Mouse (Mus musculus) embryo, embryonic 11 days (tissue): Measurements from ENCODE around the gene Zfyve16.

Experiments
- DNase-seq: peaks from one replicate; pipeline ENCODE4 v3.0.0-alpha.2; 2015

Zfyve16 gene

DNA sequence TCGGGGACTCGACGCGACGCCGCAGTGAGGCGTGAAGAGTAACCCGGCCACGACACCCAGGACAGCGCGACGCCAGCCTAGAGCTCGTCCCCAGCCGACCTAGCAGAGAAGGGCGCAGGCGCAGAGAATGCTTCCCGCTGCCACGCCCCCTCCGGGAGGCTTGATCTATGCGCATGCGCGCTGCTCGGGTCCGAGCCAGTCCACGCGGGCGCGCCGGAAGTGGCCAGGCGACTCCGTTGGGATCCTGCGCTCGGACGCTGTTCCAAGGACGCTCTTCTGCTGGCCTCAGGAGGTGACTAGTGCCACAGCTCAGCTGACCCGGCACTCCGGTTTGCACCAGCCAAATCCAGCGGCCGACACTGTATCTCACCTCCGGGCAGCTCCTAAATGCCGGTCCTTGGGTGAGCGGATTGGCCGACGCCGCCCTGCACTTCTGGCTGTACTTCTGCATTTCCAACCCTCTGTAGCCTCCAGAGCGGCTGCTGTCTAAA, at the start of gene Zfyve16:
Gene Zfyve16, minus strand, starts transcription at position 148 of the 491 bp plus-strand sequence.
- DNase-seq = peak; percentile 99

- no peak for DNase-seq
Observed at GRCm38 (mm10) chr13:92578210-92578609, 47.5 kb upstream of the Zfyve16 start.

GRCm38 (mm10) chr13:92576688-92577087, 46.0 kb upstream of the Zfyve16 start:
- no peak for DNase-seq

- no peak for DNase-seq
Observed at GRCm38 (mm10) chr13:92576072-92576471, 45.4 kb upstream of the Zfyve16 start, which contains the start of gene Spz1. TSS of gene Spz1 (minus strand) at chr13:92576172.

DNA sequence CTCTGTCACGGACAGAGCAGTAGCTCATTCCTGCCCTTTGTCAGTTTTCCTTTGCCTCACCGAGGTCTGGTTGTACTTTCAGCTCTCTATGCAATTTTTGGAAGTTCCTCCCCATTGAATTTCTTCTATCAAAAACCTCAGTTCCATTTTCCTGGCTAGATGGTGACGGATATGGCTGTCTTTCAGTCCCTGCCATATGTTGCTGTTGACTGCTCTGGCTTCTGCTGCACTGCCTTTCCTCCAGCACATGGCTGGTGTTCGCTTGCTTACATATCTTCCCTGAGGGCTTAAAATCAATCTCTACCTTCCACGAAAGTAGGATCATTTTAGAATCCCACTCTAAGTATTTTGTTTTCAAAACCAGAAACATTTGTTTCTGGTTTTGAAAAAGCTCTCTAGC, 28.8 kb upstream of the Zfyve16 start:
- no peak for DNase-seq

DNA sequence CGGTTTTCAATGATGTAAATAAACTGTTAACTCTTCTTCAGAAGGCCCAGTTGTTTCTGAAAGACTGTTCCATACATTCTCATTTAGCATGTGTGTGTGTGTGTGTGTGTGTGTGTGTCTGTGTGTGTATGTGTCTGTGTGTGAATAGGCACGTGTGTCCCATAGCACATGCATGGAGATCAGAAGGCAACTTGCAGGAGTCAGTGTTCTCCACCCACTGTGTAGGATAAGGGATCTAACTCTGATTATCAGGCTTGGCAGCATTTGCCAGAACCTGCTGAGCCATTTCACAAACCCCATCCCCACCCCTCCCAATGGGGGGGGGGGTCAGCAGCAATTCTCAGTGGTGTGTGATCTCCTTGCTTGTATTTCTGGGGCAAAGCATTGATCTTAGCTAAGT, 26.6 kb upstream of the Zfyve16 start:
- DNase-seq = no peak

DNA sequence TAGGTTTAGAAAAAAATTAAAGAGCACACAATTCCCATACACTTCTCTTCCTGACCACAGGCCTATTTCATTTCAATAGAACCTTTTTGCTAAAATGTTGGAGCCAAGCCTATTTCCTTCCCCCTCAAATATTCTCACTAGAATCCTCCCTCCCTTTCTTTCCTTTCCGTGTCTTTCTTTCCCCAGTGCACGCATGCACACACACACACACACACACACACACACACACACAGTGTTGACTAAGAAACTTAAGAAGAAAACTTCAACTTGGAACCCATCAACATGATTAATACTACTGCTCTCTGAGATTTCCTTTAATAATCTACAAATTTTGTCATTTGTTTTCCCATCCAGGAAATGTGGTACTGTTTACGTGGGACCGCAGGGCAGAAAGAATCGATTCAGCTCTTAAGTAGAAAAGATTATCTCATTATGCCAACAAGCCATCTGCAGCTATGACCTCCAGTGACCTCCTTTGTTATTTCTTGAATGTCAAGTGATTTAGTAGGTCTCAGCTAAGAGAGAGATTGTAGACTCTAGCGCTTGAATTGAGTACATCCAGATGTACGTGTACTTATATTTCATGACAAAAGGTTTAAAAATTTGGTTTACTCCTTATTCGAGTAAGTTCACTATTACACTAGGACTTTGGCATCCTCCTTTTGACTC, 25.9 kb upstream of the Zfyve16 start:
- DNase-seq = peak; percentile 85

DNA sequence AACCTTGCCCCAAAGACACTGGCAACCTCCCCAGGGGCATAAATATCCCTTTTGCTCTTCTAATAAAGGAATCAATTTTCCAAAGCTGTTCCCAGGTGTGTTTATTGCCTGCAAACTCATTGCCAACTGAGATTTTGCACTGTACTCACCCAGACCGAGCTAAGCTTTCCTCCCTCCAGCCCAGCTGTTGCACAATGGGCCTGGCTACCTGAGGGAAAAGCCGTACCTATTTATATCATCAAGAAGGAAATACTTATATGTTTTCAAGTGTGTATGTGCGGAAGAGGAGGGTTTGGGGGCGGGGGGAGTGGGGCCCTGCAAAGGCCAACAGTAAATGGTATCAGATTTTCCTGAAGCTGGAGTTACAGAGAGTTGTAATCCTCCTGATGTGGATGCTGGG, 16.4 kb upstream of the Zfyve16 start:
- DNase-seq = no peak

- no peak for DNase-seq
Observed at GRCm38 (mm10) chr13:92540997-92541396, 10.3 kb upstream of the Zfyve16 start.

GRCm38 (mm10) chr13:92539126-92539525, 8.5 kb upstream of the Zfyve16 start:
- no peak for DNase-seq

DNA sequence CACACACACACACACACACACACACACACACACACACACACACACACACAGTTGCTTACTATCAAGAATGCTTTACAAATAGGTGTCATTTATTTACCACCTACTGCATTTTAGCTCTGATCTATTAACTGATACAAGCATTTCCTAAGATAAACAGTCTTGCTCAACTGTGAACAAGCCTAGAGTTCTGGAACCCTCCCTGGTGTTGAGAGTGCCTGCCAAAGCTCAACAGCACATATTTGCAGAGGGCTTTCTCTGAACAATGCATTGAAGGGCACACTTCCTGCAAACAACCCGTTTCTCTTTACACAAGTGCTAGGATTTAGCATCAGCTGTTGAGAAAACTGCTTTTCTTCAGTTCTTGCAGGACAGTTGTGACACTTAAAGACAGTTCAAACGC, 3.1 kb upstream of the Zfyve16 start:
- no peak for DNase-seq

DNA sequence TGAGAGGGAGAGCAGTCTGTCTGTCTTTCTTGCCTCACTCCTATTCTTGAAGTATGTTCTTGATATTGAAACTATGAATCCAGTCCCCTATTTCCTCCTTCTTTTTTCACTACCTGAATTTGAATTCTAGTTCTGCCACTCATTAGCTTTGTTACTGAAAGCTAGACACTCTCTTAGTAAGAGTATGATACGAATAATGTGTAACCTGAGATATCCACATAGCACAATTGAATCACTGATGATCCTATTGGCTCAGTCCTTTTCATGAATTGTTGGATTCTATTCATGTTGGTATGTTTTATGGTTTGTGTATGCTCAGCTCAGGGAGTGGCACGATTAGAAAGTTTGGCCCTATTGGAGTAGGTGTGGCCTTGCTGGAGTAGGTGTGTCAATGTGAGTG, 1.5 kb upstream of the Zfyve16 start:
- DNase-seq = no peak

DNA sequence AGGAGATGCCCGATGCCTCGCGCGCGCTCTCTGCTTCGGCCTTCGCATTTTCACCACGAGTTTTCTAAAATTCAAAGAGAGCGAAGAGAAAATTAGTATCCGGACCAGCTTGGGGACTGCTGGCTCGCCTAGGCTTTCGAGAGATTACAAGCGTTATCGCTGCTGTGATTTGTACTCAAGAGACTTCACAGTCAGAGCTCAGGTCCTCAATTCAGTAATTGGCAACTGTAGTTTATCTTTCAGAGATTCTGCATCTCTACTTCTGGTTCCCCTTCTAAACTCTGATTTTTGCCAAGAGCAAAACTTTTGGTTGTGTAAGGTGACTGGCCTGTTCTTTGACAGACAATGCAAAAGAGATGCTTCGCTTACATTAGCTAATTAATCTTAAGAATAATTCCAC, 569 bp upstream of the Zfyve16 start:
- no peak for DNase-seq

DNA sequence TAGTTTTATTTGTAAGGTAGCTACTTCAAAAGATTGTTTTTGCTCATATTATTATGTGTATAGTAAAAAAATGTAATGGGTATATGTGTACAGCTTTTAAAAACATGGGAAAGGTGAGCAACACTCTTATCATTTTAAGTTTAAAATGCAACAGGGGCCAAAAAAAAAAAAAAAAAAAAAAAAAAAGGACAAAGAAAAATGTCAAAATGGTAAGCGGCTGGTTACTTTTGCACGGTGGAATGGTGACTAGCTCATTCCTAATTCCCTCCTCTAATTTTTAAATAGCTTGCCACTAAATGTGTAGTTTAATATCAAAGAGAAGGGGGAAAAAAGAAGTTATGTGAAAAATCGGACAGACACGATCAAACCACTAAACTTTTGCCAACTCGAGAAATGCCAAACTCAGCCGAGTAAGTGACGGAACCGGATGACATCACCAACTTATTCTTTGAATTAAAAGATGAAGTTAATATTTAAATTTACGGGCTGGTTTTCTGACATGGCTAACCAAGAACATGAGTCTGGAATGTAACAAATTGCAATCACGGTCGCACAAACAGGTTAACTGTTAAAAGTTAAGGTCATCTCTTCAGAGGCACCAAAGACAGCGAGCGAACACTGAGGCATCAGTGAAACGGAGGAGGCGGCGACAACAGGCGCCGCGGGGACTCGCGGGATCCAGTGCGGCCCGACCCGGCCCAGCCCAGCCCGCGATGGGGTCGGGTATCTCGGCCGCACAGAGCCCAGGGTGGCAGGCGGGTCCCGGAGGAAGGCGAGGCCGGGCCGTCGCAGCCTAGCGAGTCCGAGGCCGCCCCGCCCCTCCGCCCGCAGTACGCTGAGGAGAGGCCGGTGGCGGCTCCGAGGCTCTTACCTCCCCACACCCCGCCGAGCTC, 594 bp downstream of the Zfyve16 start:
- no peak for DNase-seq

- DNase-seq = no peak
Observed at GRCm38 (mm10) chr13:92523178-92523813, 7.4 kb downstream of the Zfyve16 start.

DNA sequence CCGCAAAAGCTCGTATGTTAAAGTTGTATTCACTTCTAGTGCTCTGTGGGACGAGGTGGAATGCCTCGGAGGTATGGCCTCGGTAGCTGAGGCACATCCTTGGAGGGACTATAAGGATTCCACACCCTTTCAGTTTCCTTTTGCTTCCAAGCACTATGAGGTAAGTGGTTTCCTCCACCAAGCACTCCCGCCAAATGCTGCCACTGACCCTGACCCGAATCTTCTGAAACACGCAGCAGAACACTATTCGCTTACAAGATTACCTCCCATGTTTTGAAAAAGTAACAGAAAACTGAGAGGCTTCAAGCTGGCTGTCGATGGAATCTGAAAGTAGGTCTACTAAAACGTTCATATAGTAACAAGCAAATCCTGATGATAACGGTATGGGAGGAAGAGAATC, 25.8 kb downstream of the Zfyve16 start:
- DNase-seq = no peak

GRCm38 (mm10) chr13:92491923-92492322, 38.7 kb downstream of the Zfyve16 start:
- DNase-seq = no peak

- no peak for DNase-seq
Observed at GRCm38 (mm10) chr13:92490817-92491216, 39.9 kb downstream of the Zfyve16 start.

GRCm38 (mm10) chr13:92483852-92484463, 46.7 kb downstream of the Zfyve16 start, which contains the start of gene Fam151b:
TSS of gene Fam151b (minus strand) at chr13:92484015.
- DNase-seq = peak; percentile 97

DNA sequence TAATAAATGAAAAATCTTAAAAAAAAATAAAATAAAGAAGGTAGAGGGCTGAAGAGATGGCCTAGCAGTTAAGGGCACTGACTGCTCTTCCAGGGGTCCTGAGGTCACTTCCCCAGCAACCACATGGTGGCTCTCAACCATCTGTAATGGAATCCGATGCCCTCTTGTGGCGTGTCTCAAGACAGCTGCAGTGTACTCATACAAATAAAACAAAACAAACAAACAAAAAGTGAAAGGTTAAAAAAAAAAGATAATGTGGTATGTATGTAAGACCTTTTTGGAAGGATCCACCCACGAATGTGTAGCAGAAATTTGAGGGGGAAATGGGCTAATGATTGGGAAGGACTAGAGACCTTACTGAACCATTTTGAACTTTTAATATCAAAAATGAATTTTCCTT, 47.3 kb downstream of the Zfyve16 start:
- peak; percentile 67 for DNase-seq

DNA sequence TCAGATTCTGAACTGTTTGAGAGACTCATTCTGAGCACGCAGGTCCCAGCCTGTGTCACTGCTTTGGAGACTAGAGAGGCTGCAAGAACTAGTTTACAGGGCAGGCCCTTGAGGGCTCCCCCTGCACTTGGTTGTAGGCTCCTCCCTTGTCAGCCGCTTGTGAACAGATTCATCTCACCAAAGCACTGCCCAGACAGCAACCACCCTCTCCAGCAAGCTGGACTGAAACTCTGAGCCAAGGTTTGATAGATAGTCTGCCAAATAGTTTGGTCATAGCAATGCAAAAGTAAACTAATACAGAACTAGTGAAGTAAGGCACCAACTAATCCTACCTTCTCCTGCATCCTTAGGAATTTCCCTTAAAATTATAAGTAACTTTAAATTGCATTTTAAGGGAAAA, 60.5 kb downstream of the Zfyve16 start:
- DNase-seq = no peak

DNA sequence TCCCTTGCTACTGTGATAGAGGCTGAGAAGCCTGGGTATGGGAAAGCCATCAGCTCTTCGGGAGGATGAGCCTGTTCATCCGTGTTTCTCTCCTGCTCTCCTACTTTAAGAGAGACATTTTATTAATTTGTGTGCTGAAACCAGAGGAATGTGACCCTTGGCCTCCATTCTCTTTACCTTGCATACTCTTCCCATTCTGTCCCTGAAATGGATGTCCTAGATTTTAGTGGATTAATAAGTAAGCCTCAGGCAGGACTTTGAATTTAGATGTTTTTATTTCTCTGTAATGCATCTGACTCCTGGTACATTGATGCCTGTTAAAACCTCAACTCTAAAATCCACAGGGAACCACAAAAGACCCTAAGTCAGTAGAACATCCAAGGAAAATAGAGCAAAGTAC, 61.3 kb downstream of the Zfyve16 start:
- DNase-seq = no peak

GRCm38 (mm10) chr13:92467891-92468290, 62.8 kb downstream of the Zfyve16 start:
- no peak for DNase-seq
